Comparison of ENCODE assay signal across 9 mouse cellular contexts in genomic region chr12:79970227-79970901, GRCm38 (mm10).
DNase-seq lines count a peak whose midpoint lies in the region; ATAC-seq and TF ChIP-seq lines count a peak whose summit lies in the region.
"Had no signal": no experiment of that assay in that cellular context is flagged by ENCODE, and none has a peak within 500 bp of the region (broad histone marks: within the 10 kb centered on the region; RNA-seq: fewer than 3 reads in every experiment).

No protein-coding gene starts in this region.

- dilution Hi-C loops in CH12.LX (cut with MboI; ENCODE audit: extremely low pct_ligation_motif_present, extremely low pct_unique_long_range_greater_than_20kb, low sequenced_read_pairs) = no loop called here

- TF ChIP-seq CTCF in CH12.LX (conservative IDR thresholded peaks at IDR 0.05 in 1 of 2, IDR thresholded peaks at IDR 0.05 in 1 of 2; ENCODE audit: low read depth in 2 of 2, low read length in 2 of 2) = no peak

- TF ChIP-seq RAD21 in CH12.LX (IDR thresholded peaks at IDR 0.05; ENCODE audit: low read depth, low read length) = no peak

- peaks cover 31 to 85% of the 10 kb centered on the region in 2 experiments for H3K4me1 ChIP-seq in CH12.LX (ENCODE audit: control insufficient read depth in 1 of 2, insufficient read depth in 2 of 2)
- peaks cover 32% of the 10 kb centered on the region for H3K4me1 ChIP-seq in forebrain, embryonic 15.5 days
- peaks cover 14% of the 10 kb centered on the region for H3K4me1 ChIP-seq in hindbrain, embryonic 11.5 days (replicated peaks; ENCODE audit: control insufficient read depth, insufficient read depth, low read length)
- peaks cover 79% of the 10 kb centered on the region for H3K4me1 ChIP-seq in limb, embryonic 12.5 days (replicated peaks)

- H3K9ac ChIP-seq in CH12.LX (ENCODE audit: insufficient read depth, low read depth) = no peak overlapping the region
- H3K9ac ChIP-seq in forebrain, embryonic 15.5 days (replicated peaks) = no peak overlapping the region
- peak overlapping the region; percentile 19; the same call in 1 of the 2 replicates for H3K9ac ChIP-seq in hindbrain, embryonic 11.5 days (ENCODE audit: low read depth, low read length)
- no peak overlapping the region for H3K9ac ChIP-seq in limb, embryonic 12.5 days (replicated peaks)
- H3K9ac ChIP-seq: liver, embryonic 14.5 days had no signal

- no peaks in the 10 kb centered on the region for H3K79me2 ChIP-seq in CH12.LX (replicated peaks; ENCODE audit: control insufficient read depth, extremely low read depth, insufficient read depth, poor library complexity, severe bottlenecking)

- in situ Hi-C loops in CH12.LX (cut with MboI; ENCODE audit: low pct_ligation_motif_present, low pct_unique_long_range_greater_than_20kb, low sequenced_read_pairs) = loop anchor here (10.0 kb wide), 2 partner anchors 134 to 336 kb away; no protein-coding TSS in a partner anchor

- no peaks in the 10 kb centered on the region for H3K36me3 ChIP-seq in CH12.LX (replicated peaks in 1 of 2; ENCODE audit: control insufficient read depth in 1 of 2, insufficient read depth in 1 of 2, low read length in 1 of 2)
- H3K36me3 ChIP-seq in forebrain, embryonic 15.5 days = no peaks in the 10 kb centered on the region
- no peaks in the 10 kb centered on the region for H3K36me3 ChIP-seq in hindbrain, embryonic 11.5 days (ENCODE audit: control insufficient read depth, insufficient read depth, low read length)
- H3K36me3 ChIP-seq in limb, embryonic 12.5 days = no peaks in the 10 kb centered on the region

- H3K9me3 ChIP-seq in CH12.LX (replicated peaks; ENCODE audit: low read length) = peaks cover 3% of the 10 kb centered on the region
- no peaks in the 10 kb centered on the region for H3K9me3 ChIP-seq in forebrain, embryonic 15.5 days
- no peaks in the 10 kb centered on the region for H3K9me3 ChIP-seq in hindbrain, embryonic 11.5 days (ENCODE audit: control insufficient read depth, low read length)
- no peaks in the 10 kb centered on the region for H3K9me3 ChIP-seq in limb, embryonic 12.5 days

- H3K4me2 ChIP-seq in CH12.LX (ENCODE audit: insufficient read depth, low read depth, poor library complexity, severe bottlenecking) = no peak overlapping the region
- no peak overlapping the region for H3K4me2 ChIP-seq in forebrain, embryonic 15.5 days (replicated peaks)
- H3K4me2 ChIP-seq in hindbrain, embryonic 11.5 days (replicated peaks; ENCODE audit: low read depth, low read length) = no peak overlapping the region
- H3K4me2 ChIP-seq in limb, embryonic 12.5 days = no peak overlapping the region

- 19% methylated on average over 13 of the region's 13 CpGs for whole genome bisulfite sequencing in forebrain, embryonic 15.5 days
- WGBS in hindbrain, embryonic 11.5 days = 22% methylated on average over 13 of the region's 13 CpGs
- 32% methylated on average over 13 of the region's 13 CpGs for WGBS in limb, embryonic 12.5 days

- peak; percentile 38 for DNase-seq in cerebellum, adult 9-11 months
- DNase-seq in cerebellum, adult 11 months = no peak
- DNase-seq in CH12.LX (ENCODE audit: extremely low read depth) = no peak
- DNase-seq in hindbrain, embryonic 11.5 days (ENCODE audit: low spot score) = peak; percentile 58
- DNase-seq in right cerebral cortex, postnatal 4 days = peak; percentile 35
- DNase-seq in urinary bladder, postnatal 25 days (ENCODE audit: low spot score) = no peak

- no peak for TF ChIP-seq EP300 in CH12.LX (IDR thresholded peaks at IDR 0.05; ENCODE audit: low read length)

- ATAC-seq in forebrain, embryonic 15.5 days (replicated peaks) = peak; percentile 54
- peak; percentile 54 for ATAC-seq in hindbrain, embryonic 11.5 days (ENCODE audit: low FRiP score)
- peak; percentile 16; the same call in 1 of the 2 replicates for ATAC-seq in limb, embryonic 12.5 days (ENCODE audit: insufficient number of reproducible peaks, insufficient read depth, low FRiP score, low TSS enrichment, low read depth)

- H3K27ac ChIP-seq in CH12.LX (ENCODE audit: insufficient read depth, low read depth) = no peak overlapping the region
- peak overlapping the region; percentile 75 for H3K27ac ChIP-seq in forebrain, embryonic 15.5 days (replicated peaks)
- H3K27ac ChIP-seq in hindbrain, embryonic 11.5 days (ENCODE audit: low read depth, low read length) = peak overlapping the region; percentile 84
- peak overlapping the region; percentile 92 for H3K27ac ChIP-seq in limb, embryonic 12.5 days
- H3K27ac ChIP-seq: liver, embryonic 14.5 days had no signal

- H3K4me3 ChIP-seq in CH12.LX (replicated peaks in 1 of 3; ENCODE audit: low read depth in 2 of 3, low read length in 2 of 3, poor library complexity in 1 of 3) = peak overlapping the region in 1 of 3 experiments; percentile 13
- H3K4me3 ChIP-seq in forebrain, embryonic 15.5 days = no peak overlapping the region
- no peak overlapping the region for H3K4me3 ChIP-seq in hindbrain, embryonic 11.5 days (ENCODE audit: low read depth, low read length)
- H3K4me3 ChIP-seq in limb, embryonic 12.5 days (replicated peaks) = no peak overlapping the region

- no peaks in the 10 kb centered on the region for H3K27me3 ChIP-seq in CH12.LX (replicated peaks)
- H3K27me3 ChIP-seq in forebrain, embryonic 15.5 days = no peaks in the 10 kb centered on the region
- H3K27me3 ChIP-seq in hindbrain, embryonic 11.5 days (ENCODE audit: control insufficient read depth, insufficient read depth, low read length) = no peaks in the 10 kb centered on the region
- no peaks in the 10 kb centered on the region for H3K27me3 ChIP-seq in limb, embryonic 12.5 days

- no peak for TF ChIP-seq POLR2A in CH12.LX (IDR thresholded peaks at IDR 0.05; ENCODE audit: low read depth, low read length)

TF ChIP-seq in CH12.LX, 34 proteins besides CTCF, POLR2A, EP300 and RAD21:
- TF ChIP-seq TBP (conservative IDR thresholded peaks at IDR 0.05; ENCODE audit: low read depth, low read length) (peak; percentile 63; the same call in 1 of the 2 replicates), UBTF (IDR thresholded peaks at IDR 0.05; ENCODE audit: low read depth, low read length) (peak; percentile 82; the same call in 1 of the 2 replicates), POLR2AphosphoS2 (IDR thresholded peaks at IDR 0.05; ENCODE audit: low read depth, low read length) (no peak), TCF12 (IDR thresholded peaks at IDR 0.05; ENCODE audit: low read depth, low read length) (peak; percentile 45; the same call in 1 of the 2 replicates)

Comparison
In these comparisons a context has a peak if more than half of its experiments do, and no peak if none do; other contexts are left out.
1. DNase-seq: peak in cerebellum, adult 9-11 months (single experiment), hindbrain, embryonic 11.5 days (single experiment) and right cerebral cortex, postnatal 4 days (single experiment); none in cerebellum, adult 11 months (single experiment), CH12.LX (single experiment) and urinary bladder, postnatal 25 days (single experiment).
2. Peak in every context shown above with its lines, with median percentiles within 50 percentile points of each other: ATAC-seq.